ENCODE assay signal across 25 mouse cellular contexts in the genomic region with DNA sequence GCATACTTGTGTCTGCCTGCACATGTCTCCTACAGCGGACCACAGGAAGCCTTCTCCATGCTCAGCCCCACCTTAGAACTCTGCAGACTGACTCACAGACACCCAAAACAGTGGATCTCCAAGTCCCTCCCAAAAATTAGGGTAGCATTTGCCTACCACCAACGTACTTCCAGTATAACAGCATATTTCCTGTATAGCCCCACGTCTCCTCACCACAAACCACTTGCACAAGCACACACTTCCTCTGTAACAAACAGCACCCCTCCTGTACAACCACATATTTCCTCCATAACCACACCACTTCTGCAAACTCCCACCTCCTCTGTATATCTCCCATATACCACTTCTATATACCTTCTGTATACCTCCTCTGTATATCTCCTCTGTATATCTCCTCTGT. TPM values are rescaled to one million over a fixed set of nuclear protein-coding genes. Genes with fewer than 3 reads are reported as not detected.
DNase-seq lines count a peak whose midpoint lies in the region; ATAC-seq lines count a peak whose summit lies in the region.
"Had no signal": no experiment of that assay in that cellular context is flagged by ENCODE, and none has a peak within 500 bp of the region (broad histone marks: within the 10 kb centered on the region; RNA-seq: fewer than 3 reads in every experiment).

No protein-coding gene starts in this region.

- no peaks in the 10 kb centered on the region; the same call in none of the 2 replicates for H3K27me3 ChIP-seq in liver, embryonic 15.5 days
- H3K27me3 ChIP-seq in splenic B cell, adult 2 months (ENCODE audit: control insufficient read depth, insufficient read depth, low read length, poor library complexity, severe bottlenecking), result no peaks in the 10 kb centered on the region
- H3K27me3 ChIP-seq: embryonic facial prominence, embryonic 13.5 days; heart, embryonic 12.5 days; midbrain, embryonic 15.5 days had no signal

- H3K4me2 ChIP-seq in liver, embryonic 15.5 days, result no peak overlapping the region
- H3K4me2 ChIP-seq: embryonic facial prominence, embryonic 13.5 days; heart, embryonic 12.5 days; hindbrain, embryonic 14.5 days; midbrain, embryonic 15.5 days had no signal

- H3K27ac ChIP-seq in liver, embryonic 15.5 days (replicated peaks), result no peak overlapping the region
- H3K27ac ChIP-seq: embryonic facial prominence, embryonic 13.5 days; hindbrain, embryonic 14.5 days; left cerebral cortex, adult 2 months; midbrain, embryonic 15.5 days had no signal

- H3K9me3 ChIP-seq in liver, embryonic 15.5 days (replicated peaks), result no peaks in the 10 kb centered on the region
- H3K9me3 ChIP-seq: embryonic facial prominence, embryonic 13.5 days; heart, embryonic 12.5 days; megakaryocyte, embryonic 14.5 days; midbrain, embryonic 15.5 days had no signal

- 15% methylated on average over 3 of the region's 3 CpGs for WGBS in liver, embryonic 15.5 days (ENCODE audit: insufficient replicate concordance)

- no peak overlapping the region for H3K4me3 ChIP-seq in liver, embryonic 15.5 days (replicated peaks)
- H3K4me3 ChIP-seq: embryonic facial prominence, embryonic 13.5 days; heart, embryonic 12.5 days; left cerebral cortex, adult 2 months; megakaryocyte, embryonic 14.5 days; midbrain, embryonic 15.5 days had no signal

- H3K36me3 ChIP-seq in liver, embryonic 15.5 days (replicated peaks), result no peaks in the 10 kb centered on the region
- H3K36me3 ChIP-seq in splenic B cell, adult 2 months (ENCODE audit: control insufficient read depth, insufficient read depth, low read length, poor library complexity, severe bottlenecking), result no peaks in the 10 kb centered on the region
- H3K36me3 ChIP-seq: embryonic facial prominence, embryonic 13.5 days; G1E; heart, embryonic 12.5 days; midbrain, embryonic 15.5 days had no signal

- peak; percentile 7 for DNase-seq in thymus, postnatal 0 days (ENCODE audit: low spot score)
- no peak for DNase-seq in thymus, postnatal 10 days (ENCODE audit: low spot score in 2 of 2)
- peak; percentile 1 for DNase-seq in splenic B cell, adult 2 months (ENCODE audit: low read depth, low spot score)
- no peak for DNase-seq in heart, adult 9 months (ENCODE audit: low spot score in 2 of 2)
- no peak for DNase-seq in right cerebral cortex, postnatal 10 days (ENCODE audit: low spot score in 2 of 2)
- no peak for DNase-seq in gastrocnemius, postnatal 25 days
- DNase-seq: B cell, adult 2 months; cerebellum, adult 9-11 months; heart, postnatal 14 days; kidney, postnatal 36 days; left cerebral cortex, postnatal 4 days had no signal

- ATAC-seq in activated CD4-positive, CD25-positive, alpha-beta regulatory T cell, adult 4 months, result peak; percentile 86
- 0 out of 2 replicates have a peak, but pooled peaks have one; percentile 18 for ATAC-seq in liver, embryonic 15.5 days (ENCODE audit: insufficient read depth)
- ATAC-seq: forebrain, embryonic 14.5 days; intestine, embryonic 16.5 days; midbrain, embryonic 15.5 days had no signal

- no peak overlapping the region for H3K9ac ChIP-seq in liver, embryonic 15.5 days
- H3K9ac ChIP-seq: embryonic facial prominence, embryonic 13.5 days; heart, embryonic 12.5 days; hindbrain, embryonic 14.5 days; midbrain, embryonic 15.5 days had no signal

- H3K4me1 ChIP-seq in liver, embryonic 15.5 days (replicated peaks), result no peaks in the 10 kb centered on the region
- H3K4me1 ChIP-seq: embryonic facial prominence, embryonic 13.5 days; heart, embryonic 12.5 days; midbrain, embryonic 15.5 days had no signal

RNA-seq across cellular contexts. Expression of a gene that starts 44.2 kb away (rescaled TPM):
- polyA plus RNA-seq in thymus, postnatal 0 days (2015; fragmentation: Nextera tagmentation; extraction: Ambion mirVana), result 0.88 and 1.1 TPM in 2 replicates
- under 1 TPM in 1 of 2 experiments, not detected in 1; 0.17 TPM for polyA plus RNA-seq in activated CD4-positive, CD25-positive, alpha-beta regulatory T cell, adult 4 months (2017; shearing (Covaris generic))
- not detected in 2 replicates for polyA plus RNA-seq in liver, embryonic 15.5 days (2015; fragmentation: Nextera tagmentation; extraction: Ambion mirVana)
- total RNA-seq in gastrocnemius, postnatal 25 days (2021), result under 1 TPM; 0.23 to 0.46 TPM
- total RNA-seq: heart, postnatal 14 days; liver, adult 2 months had no signal
- polyA plus RNA-seq: G1E; gonadal fat pad, adult 2 months; liver, adult 2 months; urinary bladder, adult 2 months had no signal

Comparison
In these comparisons a context has a peak if more than half of its experiments do, and no peak if none do; other contexts are left out.
1. DNase-seq: peak in thymus, postnatal 0 days (single experiment) and splenic B cell, adult 2 months (single experiment); none in thymus, postnatal 10 days (0 of 2), heart, adult 9 months (0 of 2), right cerebral cortex, postnatal 10 days (0 of 2) and gastrocnemius, postnatal 25 days (single experiment).